Mouse (Mus musculus): Measurements from ENCODE around the gene Kctd4. TPM values are rescaled to one million over a fixed set of nuclear protein-coding genes. Genes with fewer than 3 reads are reported as not detected.

Kctd4 gene
- polyA plus RNA-seq, 1 experiment, result 11.8 TPM

DNA sequence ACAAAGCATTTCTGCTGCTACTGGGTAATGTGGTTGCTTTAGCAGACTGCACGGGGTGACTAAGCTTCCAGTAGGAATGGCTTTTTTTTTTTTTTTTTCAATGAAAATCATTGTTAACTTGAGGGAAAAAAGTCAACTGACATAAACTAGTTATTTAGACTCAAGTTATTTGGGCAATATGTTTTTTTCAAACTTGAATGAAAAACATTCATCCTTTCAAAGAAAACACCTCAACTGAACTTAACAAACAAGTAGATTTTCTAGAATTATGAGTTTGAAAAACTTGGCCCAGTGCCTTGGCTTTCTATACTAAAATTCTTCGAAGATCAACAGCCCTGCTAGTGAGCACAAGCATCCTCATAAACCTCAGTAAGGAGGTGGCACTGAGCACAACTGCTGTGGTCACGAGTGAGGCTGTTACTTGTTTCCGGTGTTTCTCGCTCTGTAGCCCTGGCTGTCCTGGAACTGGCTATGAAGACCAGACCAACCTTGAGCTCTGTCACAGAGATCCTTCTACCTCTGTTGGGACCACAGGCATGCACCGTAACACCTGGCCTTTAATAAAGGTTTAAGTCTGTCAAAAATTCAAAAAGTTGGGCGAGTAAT is 32.2 kb downstream of the Kctd4 start:
- no peak for DNase-seq (ENCODE audit: extremely low spot score in 1 of 2, low spot score in 1 of 2)

DNA sequence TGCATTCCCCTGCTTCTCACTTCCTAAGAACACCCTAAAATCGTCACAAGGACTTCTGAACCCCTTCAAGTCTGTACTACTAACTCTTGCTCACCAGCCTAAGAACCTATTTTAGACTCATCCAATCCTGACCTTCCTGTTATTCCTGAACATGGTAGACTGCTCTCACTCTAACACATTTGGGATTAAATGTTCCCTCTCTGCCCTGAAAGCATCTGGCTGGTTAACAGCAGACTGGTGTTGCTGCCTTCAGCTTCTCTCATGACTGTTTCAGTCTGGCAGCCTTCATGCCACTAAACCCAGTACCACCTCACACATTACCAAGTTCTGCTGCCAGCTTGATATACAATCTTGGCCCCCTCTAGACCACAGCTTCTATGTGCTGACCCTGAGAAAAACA is 34.4 kb downstream of the Kctd4 start:
- no peak for DNase-seq (ENCODE audit: extremely low spot score in 1 of 2, low spot score in 1 of 2)

DNA sequence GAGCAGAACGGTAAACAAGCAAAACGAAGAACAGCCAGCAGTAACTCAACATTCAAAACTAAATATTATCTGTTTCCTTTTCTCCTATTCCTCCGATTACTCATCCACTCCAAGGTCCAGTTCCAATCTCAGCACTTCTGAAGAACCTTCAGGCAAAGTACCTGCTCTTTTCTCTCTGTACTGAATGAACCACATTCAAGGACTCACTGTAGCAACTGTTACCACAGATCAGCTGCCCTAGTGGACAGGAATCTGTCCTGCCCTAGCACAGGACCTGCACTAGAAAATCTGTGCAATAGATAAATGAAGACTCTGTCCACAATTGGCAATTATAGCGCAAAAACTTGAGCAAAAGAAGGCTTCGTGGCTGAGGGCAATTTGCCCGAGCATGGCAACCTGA is 36.1 kb downstream of the Kctd4 start:
- no peak for DNase-seq (ENCODE audit: extremely low spot score in 1 of 2, low spot score in 1 of 2)

DNA sequence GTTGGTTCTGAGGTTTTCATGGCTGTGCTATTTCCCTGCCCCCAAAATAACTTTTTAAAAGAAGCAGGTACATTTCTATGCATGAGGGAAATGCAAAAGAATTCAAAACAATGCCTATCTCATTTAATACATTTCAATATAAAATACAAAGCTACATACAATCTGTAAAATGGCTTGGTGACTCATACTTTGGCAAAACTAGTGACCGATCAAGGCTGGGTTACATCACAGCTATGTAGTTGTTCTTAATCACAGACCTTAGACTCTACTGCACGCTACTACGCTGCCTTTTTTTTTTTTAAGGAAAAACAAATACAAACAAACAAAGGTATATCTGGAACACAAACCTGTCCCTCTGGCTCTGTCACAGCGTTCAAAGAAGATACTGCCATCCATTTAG is 37.6 kb downstream of the Kctd4 start:
- no peak for DNase-seq (ENCODE audit: extremely low spot score in 1 of 2, low spot score in 1 of 2)

DNA sequence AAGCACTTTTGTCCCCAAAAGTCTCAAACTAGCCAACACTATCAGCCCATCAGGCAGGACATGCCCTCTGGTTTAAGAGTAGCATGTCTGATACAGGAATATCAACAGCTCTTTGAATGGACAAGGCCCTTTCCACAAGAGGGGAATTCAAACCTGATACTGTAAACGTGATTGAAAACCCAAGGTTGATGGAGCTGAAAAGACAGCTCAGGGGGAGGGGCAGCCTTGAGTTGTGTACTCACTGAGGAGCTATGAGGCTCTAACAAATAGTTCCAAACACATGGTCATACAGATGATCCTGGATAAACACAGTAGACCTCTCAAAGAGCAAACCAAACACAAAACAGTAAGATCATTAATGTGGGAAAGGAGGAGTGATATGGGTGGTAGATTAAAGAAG is 43.3 kb downstream of the Kctd4 start:
- no peak for DNase-seq (ENCODE audit: extremely low spot score in 1 of 2, low spot score in 1 of 2)

DNA sequence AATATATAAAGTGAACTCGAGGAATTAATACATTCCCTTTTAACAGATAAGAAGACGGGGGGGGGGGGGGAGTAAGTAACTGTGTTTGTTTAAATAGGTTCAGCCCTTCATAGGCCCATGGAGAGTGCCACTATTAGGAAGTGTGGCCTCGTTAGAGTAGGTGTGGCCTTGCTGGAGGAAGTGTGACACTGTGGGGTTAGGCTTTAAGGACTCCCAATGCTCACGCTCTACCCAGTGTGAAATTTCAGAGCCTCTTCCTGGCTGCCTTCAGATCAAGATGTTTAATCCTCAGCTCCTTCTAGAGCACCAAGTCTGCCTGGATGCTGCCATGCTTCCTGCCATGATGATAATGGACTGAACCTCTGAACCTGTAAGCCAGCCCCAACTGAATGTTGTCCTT is 47.0 kb downstream of the Kctd4 start:
- no peak for DNase-seq (ENCODE audit: extremely low spot score in 1 of 2, low spot score in 1 of 2)

DNA sequence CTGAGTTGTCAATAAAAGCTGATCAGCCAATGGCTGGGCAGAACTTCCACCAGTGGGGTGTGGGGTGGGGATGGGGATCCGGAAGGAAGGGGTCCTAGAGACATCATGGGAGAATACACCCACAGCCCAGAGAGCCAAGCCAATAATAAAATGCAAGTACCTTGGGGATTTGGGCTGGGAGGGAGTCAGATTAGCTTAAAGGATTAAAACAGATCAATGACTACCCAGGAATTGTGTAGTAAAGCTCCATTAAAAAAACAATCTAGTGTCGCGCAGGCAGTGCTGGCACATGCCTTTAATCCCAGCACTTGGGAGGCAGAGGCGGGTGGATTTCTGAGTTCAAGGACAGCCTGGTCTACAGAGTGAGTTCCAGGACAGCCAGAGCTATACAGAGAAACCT is 50.2 kb downstream of the Kctd4 start:
- no peak for DNase-seq (ENCODE audit: extremely low spot score in 1 of 2, low spot score in 1 of 2)

DNA sequence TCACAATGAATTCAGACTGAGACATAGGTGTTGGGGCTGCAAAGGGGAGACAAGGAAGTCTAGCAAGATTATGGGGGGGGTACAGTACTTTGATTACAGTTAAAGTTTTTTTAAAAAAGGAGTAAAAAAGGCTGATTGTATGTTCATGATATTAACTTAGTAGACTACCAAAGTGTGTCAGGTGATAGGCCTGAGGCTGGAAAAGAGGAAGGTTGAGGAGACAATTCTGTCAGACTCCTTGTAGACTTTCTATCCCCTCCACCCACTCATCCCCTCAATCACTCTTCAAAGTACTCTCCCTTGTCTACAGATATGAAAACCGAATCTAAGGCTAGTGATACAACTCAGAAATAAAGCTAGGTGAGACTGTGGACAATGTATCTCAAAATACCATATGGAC is 53.4 kb downstream of the Kctd4 start:
- no peak for DNase-seq (ENCODE audit: extremely low spot score in 1 of 2, low spot score in 1 of 2)

DNA sequence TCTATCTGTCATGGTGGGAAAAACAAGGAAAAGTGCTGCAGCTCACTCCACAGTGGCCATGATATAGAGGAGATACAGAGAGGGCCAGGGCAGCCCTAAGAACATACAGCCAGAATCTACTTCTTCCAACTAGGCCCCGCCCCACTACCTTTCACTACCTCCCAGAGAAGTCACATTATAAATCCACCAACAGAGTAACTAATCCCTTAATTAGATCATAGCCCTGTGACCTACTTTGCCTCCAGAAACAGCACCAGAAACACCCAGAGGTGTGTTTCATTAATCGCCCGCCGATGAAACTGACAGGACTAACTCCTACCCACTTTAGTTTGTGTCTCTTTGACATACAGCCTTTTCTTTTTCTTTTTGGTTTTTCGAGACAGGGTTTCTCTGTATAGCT is 54.4 kb downstream of the Kctd4 start:
- no peak for DNase-seq (ENCODE audit: extremely low spot score in 1 of 2, low spot score in 1 of 2)

DNA sequence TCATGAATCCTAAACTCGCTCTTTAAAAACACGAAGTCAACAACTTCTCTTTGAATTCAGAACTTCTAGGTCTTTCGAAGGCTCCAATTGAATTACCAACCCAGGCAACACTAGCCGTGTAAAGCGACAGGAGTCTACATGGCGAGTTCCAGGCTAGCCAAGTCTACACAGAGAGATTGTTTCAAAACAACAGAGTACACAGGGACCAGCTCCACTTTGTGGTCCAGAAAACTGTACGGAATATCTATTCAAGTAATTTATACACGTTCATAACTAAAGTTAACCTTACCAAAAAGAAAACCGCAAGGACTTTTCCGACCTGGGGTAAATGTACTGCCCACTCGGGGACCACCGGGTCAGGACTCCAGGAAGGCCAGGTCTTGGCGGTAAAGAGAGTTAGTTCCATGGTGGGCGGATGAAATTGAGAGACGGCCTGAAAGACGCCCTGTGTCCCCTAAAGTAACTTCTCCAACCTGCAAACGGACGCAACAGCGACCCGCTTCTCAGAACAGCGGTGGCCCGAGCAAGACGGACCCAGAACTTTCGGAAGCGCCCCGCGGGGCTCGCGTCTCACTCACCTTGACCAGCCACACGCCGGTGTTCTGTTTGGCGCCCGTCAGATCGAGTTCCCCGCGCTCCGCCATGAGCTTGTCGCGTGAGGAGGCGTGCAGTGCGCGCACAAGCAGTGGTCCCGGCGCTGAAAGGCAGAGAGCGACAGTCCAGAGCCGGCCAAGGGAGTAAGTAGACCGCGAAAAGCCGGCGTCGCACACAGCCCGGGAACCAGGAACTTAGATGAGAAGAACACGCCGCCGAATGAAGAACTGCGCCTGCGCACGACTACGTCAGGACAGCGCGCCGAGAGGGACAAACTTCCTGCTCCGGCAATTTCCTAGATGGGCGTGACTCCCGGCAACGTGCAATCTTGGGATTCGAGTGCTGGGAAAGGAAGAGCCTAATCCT is 55.6 kb downstream of the Kctd4 start, which contains the start of gene Gtf2f2:
Gtf2f2 (minus strand) TSS at position 764 of the 960 bp plus-strand sequence.
- peak; percentile 79 to 97 for DNase-seq (ENCODE audit: extremely low spot score in 1 of 2, low spot score in 1 of 2)

DNA sequence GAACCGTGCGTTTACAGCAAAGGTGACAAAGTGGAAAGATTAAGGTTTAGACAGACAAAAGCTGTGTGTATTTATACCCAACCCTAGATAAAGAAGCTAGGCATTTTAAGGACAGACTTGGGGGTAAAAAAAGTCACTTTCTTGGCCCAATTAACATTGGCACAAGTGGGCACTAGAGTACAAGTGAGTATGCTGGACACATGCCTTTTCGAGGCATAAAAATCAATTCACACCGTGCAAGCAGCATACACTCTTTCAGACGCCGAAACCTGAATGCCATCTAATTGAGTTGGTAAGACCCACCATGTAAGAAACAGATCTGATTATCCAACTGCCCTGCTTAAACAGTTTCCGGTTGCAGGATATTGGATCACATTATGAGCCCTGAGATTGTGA is 56.3 kb downstream of the Kctd4 start:
- DNase-seq (ENCODE audit: extremely low spot score in 1 of 2, low spot score in 1 of 2), result no peak

DNA sequence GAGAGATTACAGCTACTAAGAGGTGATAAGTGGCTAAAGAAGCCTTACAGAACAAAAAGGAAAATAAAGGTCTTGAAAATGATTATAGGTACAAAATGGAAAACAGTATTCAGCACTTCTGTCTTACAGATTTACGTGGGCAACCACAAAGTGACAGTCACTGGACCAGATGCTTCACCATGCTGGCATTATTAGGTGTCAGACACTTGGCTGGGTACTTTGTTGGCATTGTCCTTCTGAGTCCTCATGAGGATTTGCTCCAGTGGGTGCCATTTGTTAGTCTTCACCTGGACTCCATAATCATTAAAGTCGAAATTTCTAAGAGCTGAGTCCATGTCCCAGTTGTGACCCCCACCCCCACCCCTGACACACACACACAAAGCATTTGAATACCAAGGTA is 59.5 kb downstream of the Kctd4 start:
- DNase-seq (ENCODE audit: extremely low spot score in 1 of 2, low spot score in 1 of 2), result no peak

Other genes with a start within 250 kb of the Kctd4 start
- gene Cog3, start 200.5 kb upstream of the Kctd4 start, polyA plus RNA-seq (2012; rRNA removed), result 22.5 and 24.9 TPM in 2 replicates
- 7.3 and 8.1 TPM in 2 replicates for gene Slc25a30, start 168.0 kb upstream of the Kctd4 start, polyA plus RNA-seq (2012; rRNA removed)
- gene Tpt1, start 109.9 kb upstream of the Kctd4 start, polyA plus RNA-seq (2012; rRNA removed), result 908 and 941 TPM in 2 replicates
- 14.5 and 16.5 TPM in 2 replicates for gene Gtf2f2, start 55.9 kb downstream of the Kctd4 start, polyA plus RNA-seq (2012; rRNA removed)
- gene Gpalpp1, start 155.8 kb downstream of the Kctd4 start, polyA plus RNA-seq (2012; rRNA removed), result 13.4 and 14.7 TPM in 2 replicates
- gene Nufip1, start 155.9 kb downstream of the Kctd4 start, polyA plus RNA-seq (2012; rRNA removed), result 6.3 and 7.6 TPM in 2 replicates

All from frontal cortex, adult 2 months (tissue).